Mouse (Mus musculus): ENCODE measurements around the gene Gdf2. TPM values are rescaled to one million over a fixed set of nuclear protein-coding genes. Genes with fewer than 3 reads are reported as not detected.

The Gdf2 gene
- polyA plus RNA-seq, 1 experiment from 2014 or later: not detected

DNA sequence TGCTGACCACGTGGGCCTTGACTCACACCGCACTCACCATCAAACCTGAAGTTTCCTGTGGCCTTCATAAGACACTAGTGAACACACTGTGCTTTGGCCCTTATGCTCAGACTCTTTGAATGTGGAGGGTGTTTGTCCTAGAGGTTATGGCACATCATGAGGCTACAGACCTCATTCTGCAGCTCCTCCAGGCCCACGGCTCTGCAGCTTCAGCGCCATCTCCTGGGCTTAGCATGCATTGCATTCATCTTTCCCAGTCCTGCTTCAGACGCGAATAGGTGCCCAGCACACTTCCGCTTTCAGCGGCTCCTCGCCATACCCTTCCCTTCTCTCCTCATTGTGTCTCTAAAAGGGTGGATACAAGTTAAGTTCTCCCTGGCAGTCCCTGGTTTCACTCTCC is 1.7 kb upstream of the Gdf2 start:
- ATAC-seq (replicated peaks; ENCODE audit: insufficient number of reproducible peaks, low FRiP score, low TSS enrichment, low read depth): no peak; the same call in 1 of the 2 replicates
- WGBS: 27% methylated on average over 9 of the region's 9 CpGs

DNA sequence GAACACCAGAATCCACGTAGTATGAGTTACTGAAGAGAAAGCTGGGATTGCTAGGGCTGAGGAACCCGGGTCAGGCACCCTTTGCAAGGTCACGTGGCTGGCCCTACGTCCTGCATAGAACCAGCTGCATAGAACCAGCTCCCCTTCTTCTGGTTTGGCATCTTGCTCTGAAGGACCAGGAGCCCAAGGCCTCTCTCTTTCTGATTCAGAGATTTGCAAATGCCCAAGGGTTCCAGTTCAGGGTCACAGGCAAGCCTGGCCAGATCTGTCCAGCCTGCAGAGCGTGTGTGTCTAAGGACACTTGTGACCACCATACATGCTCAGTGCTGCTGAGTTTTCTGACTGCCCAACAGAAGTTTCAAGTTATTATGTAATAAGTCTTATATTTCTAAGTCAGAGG is 1.4 kb downstream of the Gdf2 start:
- Histone ChIP-seq H3K36me3 (replicated peaks; ENCODE audit: control insufficient read depth, insufficient read depth, low read depth, low read length) (no peaks in the 10 kb centered on the region), H3K4me1 (ENCODE audit: control insufficient read depth, insufficient read depth, low read length) (no peaks in the 10 kb centered on the region), H3K27me3 (ENCODE audit: control insufficient read depth, insufficient read depth, low read length) (0 out of 2 replicates have a peak, but pooled peaks cover 2% of the 10 kb centered on the region), H3K27ac (replicated peaks; ENCODE audit: low read depth, low read length) (no peak overlapping the region), H3K9ac (replicated peaks; ENCODE audit: low read length) (no peak overlapping the region), H3K4me3 (ENCODE audit: low read depth, low read length) (no peak overlapping the region), H3K4me2 (ENCODE audit: low read depth, low read length) (no peak overlapping the region), H3K9me3 (replicated peaks; ENCODE audit: control insufficient read depth, low read length) (no peaks in the 10 kb centered on the region)
- DNase-seq (ENCODE audit: low spot score): no peak
- no peak for ATAC-seq (replicated peaks; ENCODE audit: insufficient number of reproducible peaks, low FRiP score, low TSS enrichment, low read depth)
- WGBS: 79% methylated on average over 5 of the region's 5 CpGs

More for the DNA sequence above, 1.7 kb upstream of the Gdf2 start:
- DNase-seq (ENCODE audit: low spot score): peak; percentile 82
- H3K9me3 ChIP-seq (replicated peaks; ENCODE audit: control insufficient read depth, low read length): no peaks in the 10 kb centered on the region
- peak overlapping the region; percentile 25; the same call in 1 of the 2 replicates for H3K9ac ChIP-seq (replicated peaks; ENCODE audit: low read length)
- H3K27me3 ChIP-seq (ENCODE audit: control insufficient read depth, insufficient read depth, low read length): 0 out of 2 replicates have a peak, but pooled peaks cover 2% of the 10 kb centered on the region
- H3K4me3 ChIP-seq (ENCODE audit: low read depth, low read length): no peak overlapping the region
- H3K27ac ChIP-seq (replicated peaks; ENCODE audit: low read depth, low read length): no peak overlapping the region
- no peaks in the 10 kb centered on the region for H3K4me1 ChIP-seq (ENCODE audit: control insufficient read depth, insufficient read depth, low read length)
- no peak overlapping the region for H3K4me2 ChIP-seq (ENCODE audit: low read depth, low read length)
- H3K36me3 ChIP-seq (replicated peaks; ENCODE audit: control insufficient read depth, insufficient read depth, low read depth, low read length): no peaks in the 10 kb centered on the region

- DNase-seq (ENCODE audit: low spot score) (no peak), ATAC-seq (replicated peaks; ENCODE audit: insufficient number of reproducible peaks, low FRiP score, low TSS enrichment, low read depth) (no peak)
- H3K9me3 ChIP-seq (replicated peaks; ENCODE audit: control insufficient read depth, low read length): no peaks in the 10 kb centered on the region
- no peak overlapping the region for H3K9ac ChIP-seq (replicated peaks; ENCODE audit: low read length)
- no peaks in the 10 kb centered on the region for H3K36me3 ChIP-seq (replicated peaks; ENCODE audit: control insufficient read depth, insufficient read depth, low read depth, low read length)
- H3K4me3 ChIP-seq (ENCODE audit: low read depth, low read length): no peak overlapping the region
- no peaks in the 10 kb centered on the region for H3K4me1 ChIP-seq (ENCODE audit: control insufficient read depth, insufficient read depth, low read length)
- no peak overlapping the region for H3K4me2 ChIP-seq (ENCODE audit: low read depth, low read length)
- no peak overlapping the region for H3K27ac ChIP-seq (replicated peaks; ENCODE audit: low read depth, low read length)
- H3K27me3 ChIP-seq (ENCODE audit: control insufficient read depth, insufficient read depth, low read length): no peaks in the 10 kb centered on the region
- 71% methylated on average over 6 of the region's 6 CpGs for WGBS
Measured at GRCm38 (mm10) chr14:33946125-33946524, 5.3 kb downstream of the Gdf2 start.

- Histone ChIP-seq H3K4me2 (ENCODE audit: low read depth, low read length) (no peak overlapping the region), H3K27ac (replicated peaks; ENCODE audit: low read depth, low read length) (no peak overlapping the region), H3K36me3 (replicated peaks; ENCODE audit: control insufficient read depth, insufficient read depth, low read depth, low read length) (no peaks in the 10 kb centered on the region; the same call in 1 of the 2 replicates), H3K9ac (replicated peaks; ENCODE audit: low read length) (no peak overlapping the region), H3K9me3 (replicated peaks; ENCODE audit: control insufficient read depth, low read length) (no peaks in the 10 kb centered on the region), H3K4me1 (ENCODE audit: control insufficient read depth, insufficient read depth, low read length) (no peaks in the 10 kb centered on the region), H3K4me3 (ENCODE audit: low read depth, low read length) (no peak overlapping the region), H3K27me3 (ENCODE audit: control insufficient read depth, insufficient read depth, low read length) (no peaks in the 10 kb centered on the region)
- no peak for ATAC-seq (replicated peaks; ENCODE audit: insufficient number of reproducible peaks, low FRiP score, low TSS enrichment, low read depth)
- peak; percentile 30 for DNase-seq (ENCODE audit: low spot score)
- 32% methylated on average over 6 of the region's 6 CpGs for WGBS
Measured at GRCm38 (mm10) chr14:33952233-33952981, 11.6 kb downstream of the Gdf2 start.

DNA sequence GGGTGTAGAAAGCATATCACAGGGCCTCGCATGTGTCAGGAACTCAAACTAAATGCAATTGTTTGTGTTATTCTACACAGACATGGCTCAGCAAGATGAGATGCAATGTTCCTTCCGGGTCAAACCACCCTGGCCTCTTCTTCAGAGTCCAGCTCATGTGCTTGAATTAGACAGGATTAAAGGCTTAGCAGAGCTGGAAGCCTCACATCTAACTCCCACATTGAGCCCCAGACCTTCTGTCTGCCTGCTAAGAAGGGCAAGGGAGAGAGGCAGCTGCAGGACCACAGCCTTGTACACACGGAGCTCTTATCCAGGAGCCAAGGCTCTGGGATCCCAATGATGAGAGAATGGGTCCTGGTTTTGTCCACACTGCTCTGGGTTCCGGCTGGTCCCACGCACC is 12.9 kb downstream of the Gdf2 start, which contains the start of gene Rbp3:
Gene Rbp3 (plus strand): TSS at position 243 of the 400 bp plus-strand sequence.
- H3K9me3 ChIP-seq (replicated peaks; ENCODE audit: control insufficient read depth, low read length): no peaks in the 10 kb centered on the region
- ATAC-seq (replicated peaks; ENCODE audit: insufficient number of reproducible peaks, low FRiP score, low TSS enrichment, low read depth) (no peak), DNase-seq (ENCODE audit: low spot score) (no peak)
- H3K4me2 ChIP-seq (ENCODE audit: low read depth, low read length): no peak within 1 kb of the TSS
- H3K27ac ChIP-seq (replicated peaks; ENCODE audit: low read depth, low read length): no peak within 1 kb of the TSS
- no peak within 1 kb of the TSS for H3K4me3 ChIP-seq (ENCODE audit: low read depth, low read length)
- 86% methylated on average over 5 of the region's 5 CpGs for WGBS
- H3K27me3 ChIP-seq (ENCODE audit: control insufficient read depth, insufficient read depth, low read length): no peaks in the 10 kb centered on the region
- no peaks in the 10 kb centered on the region; the same call in 1 of the 2 replicates for H3K36me3 ChIP-seq (replicated peaks; ENCODE audit: control insufficient read depth, insufficient read depth, low read depth, low read length)
- no peaks in the 10 kb centered on the region for H3K4me1 ChIP-seq (ENCODE audit: control insufficient read depth, insufficient read depth, low read length)
- no peak within 1 kb of the TSS for H3K9ac ChIP-seq (replicated peaks; ENCODE audit: low read length)

DNA sequence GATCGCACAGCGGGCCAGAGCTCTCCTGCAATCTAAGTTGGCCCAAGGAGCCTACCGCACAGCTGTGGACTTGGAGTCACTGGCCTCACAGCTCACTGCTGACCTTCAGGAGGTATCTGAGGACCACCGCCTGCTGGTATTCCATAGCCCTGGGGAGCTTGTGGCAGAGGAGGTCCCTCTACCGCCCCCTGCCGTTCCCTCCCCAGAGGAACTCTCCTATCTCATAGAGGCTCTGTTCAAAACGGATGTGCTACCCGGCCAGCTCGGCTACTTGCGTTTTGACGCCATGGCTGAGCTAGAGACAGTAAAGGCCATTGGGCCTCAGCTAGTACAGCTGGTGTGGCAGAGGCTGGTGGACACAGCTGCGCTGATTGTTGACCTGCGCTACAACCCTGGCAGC is 15.2 kb downstream of the Gdf2 start:
- H3K4me1 ChIP-seq (ENCODE audit: control insufficient read depth, insufficient read depth, low read length): no peaks in the 10 kb centered on the region
- WGBS: 72% methylated on average over 13 of the region's 13 CpGs
- H3K9me3 ChIP-seq (replicated peaks; ENCODE audit: control insufficient read depth, low read length): no peaks in the 10 kb centered on the region
- no peak overlapping the region for H3K4me3 ChIP-seq (ENCODE audit: low read depth, low read length)
- no peaks in the 10 kb centered on the region for H3K27me3 ChIP-seq (ENCODE audit: control insufficient read depth, insufficient read depth, low read length)
- no peak overlapping the region for H3K27ac ChIP-seq (replicated peaks; ENCODE audit: low read depth, low read length)
- no peaks in the 10 kb centered on the region; the same call in 1 of the 2 replicates for H3K36me3 ChIP-seq (replicated peaks; ENCODE audit: control insufficient read depth, insufficient read depth, low read depth, low read length)
- DNase-seq (ENCODE audit: low spot score): no peak
- no peak overlapping the region for H3K9ac ChIP-seq (replicated peaks; ENCODE audit: low read length)
- H3K4me2 ChIP-seq (ENCODE audit: low read depth, low read length): no peak overlapping the region
- ATAC-seq (replicated peaks; ENCODE audit: insufficient number of reproducible peaks, low FRiP score, low TSS enrichment, low read depth): no peak

GRCm38 (mm10) chr14:33958186-33958585 is 17.3 kb downstream of the Gdf2 start:
- no peak for DNase-seq (ENCODE audit: low spot score)
- Histone ChIP-seq H3K36me3 (replicated peaks; ENCODE audit: control insufficient read depth, insufficient read depth, low read depth, low read length) (no peaks in the 10 kb centered on the region; the same call in 1 of the 2 replicates), H3K9ac (replicated peaks; ENCODE audit: low read length) (no peak overlapping the region), H3K4me1 (ENCODE audit: control insufficient read depth, insufficient read depth, low read length) (no peaks in the 10 kb centered on the region), H3K4me3 (ENCODE audit: low read depth, low read length) (no peak overlapping the region), H3K27me3 (ENCODE audit: control insufficient read depth, insufficient read depth, low read length) (no peaks in the 10 kb centered on the region), H3K9me3 (replicated peaks; ENCODE audit: control insufficient read depth, low read length) (no peaks in the 10 kb centered on the region), H3K27ac (replicated peaks; ENCODE audit: low read depth, low read length) (no peak overlapping the region), H3K4me2 (ENCODE audit: low read depth, low read length) (no peak overlapping the region)
- ATAC-seq (replicated peaks; ENCODE audit: insufficient number of reproducible peaks, low FRiP score, low TSS enrichment, low read depth): no peak
- 92% methylated on average over 4 of the region's 4 CpGs for WGBS

DNA sequence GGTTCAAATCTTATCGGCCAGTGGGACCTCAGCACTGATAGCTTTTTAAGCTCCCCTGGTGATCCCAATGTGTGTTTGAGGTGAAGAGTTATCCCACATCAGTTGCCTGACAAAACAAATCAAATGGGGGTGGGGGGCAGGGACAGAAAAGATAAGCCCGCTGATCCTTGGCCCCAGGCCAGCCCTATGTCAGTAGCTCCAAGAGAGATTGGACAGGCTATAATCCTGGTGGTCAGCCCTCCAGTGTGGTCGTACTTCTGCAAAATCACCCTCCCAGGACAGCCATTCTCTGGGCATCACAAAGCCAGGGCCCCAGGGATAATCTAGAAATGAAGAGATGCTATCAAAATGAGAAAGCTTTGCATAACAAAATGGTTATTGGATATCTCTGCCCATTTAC is 18.0 kb downstream of the Gdf2 start:
- ATAC-seq (replicated peaks; ENCODE audit: insufficient number of reproducible peaks, low FRiP score, low TSS enrichment, low read depth) (no peak), DNase-seq (ENCODE audit: low spot score) (no peak)
- no peak overlapping the region for H3K9ac ChIP-seq (replicated peaks; ENCODE audit: low read length)
- no peaks in the 10 kb centered on the region for H3K9me3 ChIP-seq (replicated peaks; ENCODE audit: control insufficient read depth, low read length)
- H3K4me3 ChIP-seq (ENCODE audit: low read depth, low read length): no peak overlapping the region
- WGBS: 63% methylated on average over 3 of the region's 3 CpGs
- no peak overlapping the region for H3K4me2 ChIP-seq (ENCODE audit: low read depth, low read length)
- no peaks in the 10 kb centered on the region for H3K27me3 ChIP-seq (ENCODE audit: control insufficient read depth, insufficient read depth, low read length)
- no peak overlapping the region for H3K27ac ChIP-seq (replicated peaks; ENCODE audit: low read depth, low read length)
- no peaks in the 10 kb centered on the region for H3K4me1 ChIP-seq (ENCODE audit: control insufficient read depth, insufficient read depth, low read length)
- H3K36me3 ChIP-seq (replicated peaks; ENCODE audit: control insufficient read depth, insufficient read depth, low read depth, low read length): no peaks in the 10 kb centered on the region; the same call in 1 of the 2 replicates

Data from embryonic facial prominence, embryonic 11.5 days (tissue).